Mouse (Mus musculus) G1E (cell line): ENCODE measurements around the gene Spns2.

Experiments used
- CTCF ChIP-seq: IDR thresholded peaks from 2 replicates; pipeline ENCODE4 v1.5.1; 2012; ENCODE audit warnings: low read depth, low read length, inconsistent platforms, mixed read lengths
- GATA1 ChIP-seq: IDR thresholded peaks from 2 replicates; pipeline ENCODE4 v1.6.1; 2012; ENCODE audit warnings: borderline replicate concordance, low read length, inconsistent platforms, mixed read lengths

DNA sequence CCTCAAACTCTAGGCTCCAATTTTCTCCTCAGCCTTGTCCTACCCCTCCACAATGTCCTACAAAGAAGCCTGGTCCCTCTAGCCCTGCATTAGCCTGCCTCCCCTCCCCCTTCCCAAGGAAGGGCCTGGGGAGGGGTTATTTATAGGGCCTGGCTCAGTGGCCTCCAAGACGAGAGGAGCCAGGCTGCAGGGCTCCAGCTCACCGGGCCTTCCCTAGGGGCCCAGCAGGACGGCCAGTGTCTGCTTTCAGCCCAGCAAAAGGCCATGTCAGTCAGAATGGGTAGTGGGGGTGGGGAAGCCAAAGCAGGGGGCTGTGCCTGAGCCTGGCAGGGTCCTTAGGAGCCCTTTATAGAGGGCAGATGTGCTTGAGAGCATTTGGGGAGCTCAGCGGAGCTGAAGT, 72.3 kb downstream of the Spns2 start:
- TF ChIP-seq CTCF (no peak), GATA1 (no peak)
